Comparison of ENCODE assay signal across 9 mouse cellular contexts in genomic region chr8:34392981-34393828, GRCm38 (mm10).
DNase-seq lines count a peak whose midpoint lies in the region; ATAC-seq and TF ChIP-seq lines count a peak whose summit lies in the region.
"Had no signal": no experiment of that assay in that cellular context is flagged by ENCODE, and none has a peak within 500 bp of the region (broad histone marks: within the 10 kb centered on the region; RNA-seq: fewer than 3 reads in every experiment).

No protein-coding gene starts in this region.

- no peak overlapping the region for H3K4me3 ChIP-seq in cerebellum, adult 2 months (replicated peaks; ENCODE audit: insufficient read depth, low read depth, low read length)
- no peak overlapping the region for H3K4me3 ChIP-seq in forebrain, embryonic 13.5 days
- no peak overlapping the region for H3K4me3 ChIP-seq in midbrain, embryonic 13.5 days (replicated peaks)
- H3K4me3 ChIP-seq: lung, embryonic 15.5 days had no signal

- no peak for TF ChIP-seq CTCF in cerebellum, adult 2 months (IDR thresholded peaks at IDR 0.05; ENCODE audit: borderline replicate concordance, insufficient read depth, low read depth, low read length)

- no peak overlapping the region; the same call in 1 of the 2 replicates for H3K4me2 ChIP-seq in forebrain, embryonic 13.5 days
- no peak overlapping the region for H3K4me2 ChIP-seq in midbrain, embryonic 13.5 days (replicated peaks)
- H3K4me2 ChIP-seq: lung, embryonic 15.5 days had no signal

- H3K36me3 ChIP-seq in forebrain, embryonic 13.5 days (ENCODE audit: poor library complexity, severe bottlenecking): no peaks in the 10 kb centered on the region
- H3K36me3 ChIP-seq in midbrain, embryonic 13.5 days: no peaks in the 10 kb centered on the region
- H3K36me3 ChIP-seq: lung, embryonic 15.5 days had no signal

- peak; percentile 73 for ATAC-seq in forebrain, embryonic 13.5 days
- ATAC-seq in midbrain, embryonic 13.5 days: no peak
- ATAC-seq in erythroid progenitor cell, adult 5-6 weeks (replicated peaks; ENCODE audit: low FRiP score, poor library complexity, severe bottlenecking): no peak

- H3K9me3 ChIP-seq in forebrain, embryonic 13.5 days (replicated peaks): no peaks in the 10 kb centered on the region
- no peaks in the 10 kb centered on the region for H3K9me3 ChIP-seq in midbrain, embryonic 13.5 days
- H3K9me3 ChIP-seq: lung, embryonic 15.5 days had no signal

- H3K27me3 ChIP-seq in cerebellum, adult 2 months (ENCODE audit: control insufficient read depth, insufficient read depth, low read length): no peaks in the 10 kb centered on the region
- no peaks in the 10 kb centered on the region for H3K27me3 ChIP-seq in forebrain, embryonic 13.5 days
- H3K27me3 ChIP-seq in midbrain, embryonic 13.5 days: no peaks in the 10 kb centered on the region
- H3K27me3 ChIP-seq: lung, embryonic 15.5 days had no signal

- no peak overlapping the region for H3K27ac ChIP-seq in cerebellum, adult 2 months (ENCODE audit: insufficient read depth, low read length)
- peak overlapping the region; percentile 81 for H3K27ac ChIP-seq in forebrain, embryonic 13.5 days
- H3K27ac ChIP-seq in midbrain, embryonic 13.5 days: peak overlapping the region; percentile 80
- H3K27ac ChIP-seq: lung, embryonic 15.5 days had no signal

- H3K4me1 ChIP-seq in cerebellum, adult 2 months (ENCODE audit: control insufficient read depth, insufficient read depth, low read length): peaks cover 11% of the 10 kb centered on the region
- H3K4me1 ChIP-seq in forebrain, embryonic 13.5 days: peaks cover 35% of the 10 kb centered on the region
- H3K4me1 ChIP-seq in midbrain, embryonic 13.5 days (replicated peaks): peaks cover 30% of the 10 kb centered on the region

- H3K9ac ChIP-seq in forebrain, embryonic 13.5 days: no peak overlapping the region
- H3K9ac ChIP-seq in midbrain, embryonic 13.5 days (replicated peaks): no peak overlapping the region
- H3K9ac ChIP-seq: lung, embryonic 15.5 days had no signal

- TF ChIP-seq POLR2A in cerebellum, adult 2 months (IDR thresholded peaks at IDR 0.05; ENCODE audit: borderline replicate concordance, insufficient read depth, low read length): no peak

- DNase-seq in cerebellum, adult 2 months: peak; percentile 76 to 90
- DNase-seq in layer of hippocampus, adult 18-20 months (ENCODE audit: low spot score in 2 of 2): peak; percentile 57 to 71
- no peak for DNase-seq in T-cell, adult 2 months (ENCODE audit: low spot score)
- DNase-seq in kidney, postnatal 14 days: no peak
- DNase-seq in embryo, embryonic 9.5 days (ENCODE audit: extremely low spot score): no peak

- 29% methylated on average over 15 of the region's 15 CpGs for WGBS in cerebellum, adult 2 months
- WGBS in forebrain, embryonic 13.5 days: 79% methylated on average over 15 of the region's 15 CpGs
- WGBS in midbrain, embryonic 13.5 days: 84% methylated on average over 15 of the region's 15 CpGs

Comparison
In these comparisons a context has a peak if more than half of its experiments do, and no peak if none do; other contexts are left out.
1. DNase-seq: peak in cerebellum, adult 2 months (2 of 2) and layer of hippocampus, adult 18-20 months (2 of 2); none in T-cell, adult 2 months (single experiment), kidney, postnatal 14 days (single experiment) and embryo, embryonic 9.5 days (single experiment).